Mouse (Mus musculus): ENCODE measurements around the gene Cd164l2.

The Cd164l2 gene

DNA sequence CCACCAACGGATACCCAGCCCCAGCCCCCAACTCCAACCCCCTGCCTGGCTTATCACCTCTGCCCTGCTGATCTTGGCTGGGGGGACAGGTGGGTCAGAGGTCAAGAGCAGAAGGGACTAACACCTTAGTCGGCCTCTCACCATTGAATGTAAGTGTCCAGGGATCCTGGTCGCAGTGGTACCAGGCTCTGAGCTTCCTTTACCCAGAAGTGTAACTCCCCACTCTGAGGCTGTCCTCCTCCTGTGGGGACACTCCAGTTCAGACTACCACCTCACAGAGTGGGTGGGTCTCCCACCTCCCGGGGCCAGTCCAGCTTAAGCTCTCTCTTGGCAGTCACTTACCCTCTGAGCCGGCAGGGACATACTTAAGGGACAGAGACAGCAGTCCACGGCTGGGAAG is 43.5 kb downstream of the Cd164l2 start:
- DNase-seq (ENCODE audit: low read depth, low spot score): no peak

DNA sequence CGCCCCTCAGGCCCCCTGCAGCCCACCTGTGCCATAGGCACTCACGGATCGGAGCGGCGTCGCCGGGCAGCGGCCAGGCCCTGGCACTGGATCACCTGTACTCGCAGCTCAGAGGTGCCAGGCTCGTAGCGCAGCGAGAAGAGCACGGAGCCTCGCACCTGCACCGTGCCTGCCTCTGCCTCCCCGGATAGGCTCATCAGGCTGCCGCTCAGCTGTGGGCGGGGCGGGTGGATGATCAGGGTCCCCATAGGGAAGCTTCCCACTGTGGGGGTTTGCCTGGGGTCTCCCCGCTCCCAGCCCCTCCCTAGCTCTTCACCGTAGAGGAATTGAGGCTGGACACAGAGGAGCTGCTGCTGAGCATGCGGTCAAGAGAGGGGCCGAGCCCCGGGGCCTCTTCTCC is 44.9 kb downstream of the Cd164l2 start:
- DNase-seq (ENCODE audit: low read depth, low spot score): peak; percentile 56

DNA sequence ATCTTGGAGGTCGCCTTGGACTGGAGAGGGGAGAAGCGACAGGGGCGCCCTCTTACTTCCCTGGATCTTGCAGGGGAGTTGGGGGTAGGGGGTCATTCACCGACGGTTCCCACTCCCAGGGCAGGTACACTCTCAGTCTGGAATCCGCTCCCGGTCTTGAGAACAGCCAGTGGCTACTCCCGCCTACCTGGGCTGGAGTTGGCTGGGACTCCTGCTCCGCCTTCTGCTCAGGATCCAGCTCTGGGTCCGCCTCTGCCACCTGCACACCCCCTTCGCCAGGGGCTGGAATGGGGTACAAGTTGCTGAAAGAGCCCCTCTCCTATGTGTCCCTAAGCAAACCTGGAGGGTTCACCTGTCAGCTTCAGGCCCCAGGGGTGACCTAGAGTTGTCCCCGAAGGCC is 45.3 kb downstream of the Cd164l2 start:
- peak; percentile 31 for DNase-seq (ENCODE audit: low read depth, low spot score)

DNA sequence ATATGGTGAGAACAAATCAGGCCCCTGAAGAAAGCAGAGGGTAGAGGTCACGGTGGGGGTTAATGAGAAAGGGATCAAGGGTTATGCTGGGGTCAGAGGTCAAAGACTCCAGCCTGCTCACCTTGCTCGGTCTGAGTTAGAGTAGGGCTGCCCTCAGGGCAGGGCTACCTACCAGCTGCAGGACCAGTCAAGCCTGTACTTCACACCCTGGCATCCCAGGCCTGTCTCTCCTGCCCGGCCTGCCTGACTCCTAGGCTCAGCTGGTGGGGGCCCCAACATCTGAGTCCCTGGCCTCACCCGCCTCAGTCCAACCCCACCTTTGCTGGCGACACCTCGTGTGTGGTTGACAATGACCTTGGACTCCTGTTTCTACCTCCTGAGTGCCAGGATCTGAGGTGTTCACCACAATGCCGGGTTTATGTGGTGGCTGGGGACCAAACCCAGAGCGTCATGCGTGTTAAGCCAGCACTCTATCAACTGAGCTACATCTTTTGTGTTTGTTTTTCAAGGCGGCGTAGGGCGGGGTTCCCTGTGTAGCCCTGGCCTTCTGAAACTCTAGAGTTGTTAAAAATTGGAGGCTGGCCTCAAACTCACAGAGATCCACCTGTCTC is 46.0 kb downstream of the Cd164l2 start:
- peak; percentile 23 for DNase-seq (ENCODE audit: low read depth, low spot score)

DNA sequence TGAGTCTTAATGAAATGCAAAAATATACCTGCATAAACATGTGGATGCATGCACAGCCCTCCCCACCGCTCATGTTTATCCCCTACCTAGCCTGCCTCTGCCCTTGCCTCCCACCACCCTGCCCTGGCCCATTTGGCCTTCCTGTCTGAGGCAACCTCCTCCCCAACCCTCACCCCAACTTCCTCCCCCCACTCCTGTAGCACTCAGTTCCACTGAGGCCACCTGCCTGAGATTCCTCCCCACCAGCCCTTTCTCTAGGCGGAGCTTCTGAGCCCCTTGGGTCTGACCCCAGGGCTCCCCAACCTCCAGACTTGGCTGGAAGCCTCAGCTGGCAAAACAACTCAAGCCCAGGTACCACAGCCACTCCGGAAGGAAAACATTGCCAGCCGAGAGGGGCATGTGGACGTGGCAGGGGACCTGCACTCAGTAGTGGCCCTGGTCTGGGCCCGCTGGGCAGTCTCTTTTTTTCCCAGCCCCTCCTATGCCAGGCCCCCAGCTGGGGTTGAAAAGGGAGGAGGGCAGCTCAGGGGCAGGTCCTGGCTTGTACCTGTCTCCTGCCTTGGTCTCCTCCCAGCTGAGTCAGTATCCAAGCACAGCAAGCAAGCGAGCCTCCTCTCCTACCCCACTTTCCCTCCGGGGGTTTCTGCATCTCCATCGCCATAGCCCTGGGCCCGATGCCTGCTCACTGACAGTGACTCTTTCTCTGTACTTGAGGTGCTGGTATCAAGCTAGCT is 49.9 kb downstream of the Cd164l2 start:
- DNase-seq (ENCODE audit: low read depth, low spot score): no peak

DNA sequence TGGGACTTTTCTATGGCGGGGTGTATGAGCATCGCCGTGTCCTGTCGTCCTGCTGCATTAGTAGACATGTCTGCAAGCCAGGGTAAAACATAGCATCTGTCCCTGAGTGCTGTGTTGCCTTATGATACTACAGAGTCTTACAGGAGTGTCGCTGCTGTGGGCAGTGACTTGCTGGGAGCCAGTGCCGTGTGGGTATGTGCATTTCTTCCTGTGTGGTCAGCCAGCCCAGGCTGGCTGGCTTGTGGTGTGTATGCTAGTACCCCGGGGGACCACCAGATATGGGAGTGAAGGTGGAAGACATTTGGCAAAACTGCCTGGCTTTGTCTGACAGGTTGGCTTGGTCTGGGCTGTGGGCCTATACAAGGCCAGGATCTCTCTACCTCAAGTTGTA is 50.4 kb downstream of the Cd164l2 start:
- DNase-seq (ENCODE audit: low read depth, low spot score): no peak

DNA sequence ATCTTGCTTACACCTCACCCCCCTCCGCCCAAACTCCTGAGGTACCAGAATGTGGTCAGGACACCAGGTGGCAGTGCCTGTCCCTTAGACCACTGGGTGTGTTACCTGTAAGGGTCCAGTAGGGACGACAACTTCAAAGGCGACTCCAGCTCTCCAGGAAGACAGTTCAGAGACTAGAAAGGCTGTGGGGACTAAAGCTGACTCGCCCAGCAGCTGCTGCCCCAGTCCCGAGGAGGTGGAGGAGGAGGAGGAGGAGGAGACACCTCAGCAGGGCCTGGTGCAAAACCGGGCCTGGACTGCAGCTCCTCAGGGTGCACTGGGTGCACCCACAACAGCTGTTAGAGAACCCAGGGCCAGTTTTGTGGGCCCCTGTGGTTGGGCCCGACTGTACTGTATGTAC is 51.0 kb downstream of the Cd164l2 start, which contains the start of gene Sytl1:
Gene Sytl1, minus strand, starts transcription at position 232 of the 400 bp plus-strand sequence.
- DNase-seq (ENCODE audit: low read depth, low spot score): peak; percentile 21

DNA sequence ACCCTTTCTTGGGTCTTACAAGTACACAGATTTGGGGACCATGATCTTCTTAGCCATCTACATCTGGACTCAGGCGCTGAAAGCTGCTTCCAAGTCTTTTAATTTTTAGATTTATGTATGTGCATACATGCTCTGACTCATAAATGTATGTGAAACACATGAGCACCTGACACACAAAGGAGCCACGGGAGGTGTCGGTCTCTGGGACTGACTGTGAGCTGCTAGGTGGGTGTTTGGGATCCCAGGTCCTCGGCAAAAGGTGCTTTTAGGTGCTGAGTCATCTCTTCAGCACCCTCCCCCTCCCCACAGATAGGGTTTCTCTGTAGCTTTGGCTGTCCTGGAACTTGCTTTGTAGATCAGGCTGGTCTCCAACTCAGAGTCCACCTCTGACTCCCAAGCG is 51.8 kb downstream of the Cd164l2 start:
- DNase-seq (ENCODE audit: low read depth, low spot score): no peak

DNA sequence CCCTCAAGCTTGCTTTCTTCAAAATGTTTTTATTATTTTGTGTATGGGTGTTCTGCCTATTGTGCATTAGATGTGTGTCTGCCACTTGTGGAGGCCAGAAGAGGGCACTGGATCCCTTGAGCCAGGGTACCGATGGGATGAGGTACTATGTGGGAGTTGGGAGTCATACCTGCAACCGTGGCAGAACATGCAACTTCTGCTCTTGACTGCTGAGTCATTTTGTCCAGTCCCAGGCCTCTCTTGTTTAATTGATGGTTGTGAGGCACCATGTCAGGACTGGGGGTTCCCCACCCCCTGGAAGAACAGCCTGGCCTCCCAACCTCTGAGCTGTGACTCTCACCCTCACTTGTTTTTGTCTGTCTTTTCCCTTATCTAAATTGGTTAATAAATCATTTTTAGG is 52.6 kb downstream of the Cd164l2 start:
- DNase-seq (ENCODE audit: low read depth, low spot score): no peak

DNA sequence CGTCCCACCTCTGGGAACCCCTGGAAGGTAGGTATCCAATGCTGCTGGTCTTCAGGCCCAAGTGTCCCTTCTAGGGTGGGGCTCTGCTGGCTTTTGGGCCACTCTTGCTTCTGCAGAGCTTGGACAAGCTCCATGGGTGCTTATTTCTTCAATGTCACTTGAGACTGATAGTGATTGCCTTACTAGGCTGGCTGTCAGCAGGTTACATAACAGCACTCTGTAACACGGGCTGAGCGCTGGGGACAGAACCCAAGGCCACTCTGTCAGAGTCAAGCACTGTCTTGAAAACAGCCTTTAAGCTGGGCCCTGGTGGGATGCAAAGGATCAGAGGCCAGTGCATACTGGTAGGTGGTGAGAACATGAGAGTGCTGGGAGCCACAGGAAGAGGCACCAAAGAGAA is 53.4 kb downstream of the Cd164l2 start:
- no peak for DNase-seq (ENCODE audit: low read depth, low spot score)

DNA sequence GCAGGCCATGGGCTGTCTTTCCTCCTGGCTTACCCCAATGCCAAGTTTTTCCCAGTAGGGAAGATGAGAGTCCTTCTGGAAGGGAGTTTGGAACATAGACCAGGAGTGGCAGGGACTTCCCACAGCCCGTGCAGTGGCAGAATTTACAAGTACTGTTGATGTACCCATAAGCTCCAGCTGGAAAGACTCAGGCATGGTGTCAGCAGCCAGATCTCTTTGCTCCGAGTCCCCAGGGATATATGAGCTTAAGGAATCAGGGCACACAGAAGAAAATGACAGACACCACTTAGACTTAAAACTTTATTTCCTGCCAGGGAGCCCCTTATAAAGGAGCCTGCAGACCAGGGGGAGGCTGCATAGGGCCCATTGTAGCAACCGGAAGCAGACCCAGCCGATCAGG is 53.8 kb downstream of the Cd164l2 start:
- DNase-seq (ENCODE audit: low read depth, low spot score): no peak

DNA sequence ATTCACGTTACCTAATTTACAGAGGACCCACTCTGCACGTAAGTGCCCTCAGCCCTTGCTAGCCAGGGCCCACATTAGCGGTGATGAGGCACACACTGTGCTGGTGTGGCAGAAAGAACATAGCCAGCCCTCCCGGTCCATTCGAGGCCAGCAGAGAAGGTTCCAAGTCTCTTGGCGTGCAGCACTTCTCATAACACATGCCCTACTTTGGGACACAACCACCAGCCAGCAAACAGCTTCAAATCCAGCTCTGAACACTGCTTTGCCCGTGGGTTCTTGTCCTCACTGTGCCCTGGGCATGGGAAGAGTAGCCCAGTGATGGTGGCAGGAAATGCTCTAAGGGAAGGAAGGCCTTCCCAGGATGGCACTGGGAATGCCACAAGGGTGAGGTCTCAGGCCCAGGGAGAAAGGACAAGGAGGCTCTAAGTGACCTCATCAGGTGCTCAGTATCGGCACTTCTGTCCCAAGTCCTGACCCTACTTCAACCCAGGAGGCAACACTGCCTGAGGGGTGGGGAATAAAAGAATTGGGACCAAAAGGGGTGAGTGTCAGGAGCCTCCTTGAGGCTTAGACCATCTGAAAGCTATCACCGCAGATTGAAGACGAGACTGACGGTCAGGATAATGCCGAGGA is 54.4 kb downstream of the Cd164l2 start:
- no peak for DNase-seq (ENCODE audit: low read depth, low spot score)

DNA sequence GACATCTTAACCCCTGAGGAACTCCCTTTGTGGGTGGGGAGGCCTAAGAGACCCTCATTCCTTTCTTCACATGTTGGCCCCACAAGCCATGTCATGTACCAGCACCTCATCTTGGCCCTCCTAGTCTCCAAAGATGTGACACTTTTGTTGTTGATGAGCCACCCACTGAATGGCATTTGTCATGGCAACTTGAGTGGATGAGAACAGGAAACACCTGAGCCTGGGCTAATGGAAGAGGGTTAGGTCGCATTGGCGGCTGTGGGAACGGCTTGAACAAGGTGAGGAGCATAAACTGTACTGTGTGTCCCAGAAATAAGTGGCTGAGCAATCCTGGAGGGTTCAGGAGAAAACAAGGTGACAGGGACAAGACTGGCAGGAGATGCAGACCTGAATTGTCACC is 57.0 kb downstream of the Cd164l2 start:
- no peak for DNase-seq (ENCODE audit: low read depth, low spot score)

DNA sequence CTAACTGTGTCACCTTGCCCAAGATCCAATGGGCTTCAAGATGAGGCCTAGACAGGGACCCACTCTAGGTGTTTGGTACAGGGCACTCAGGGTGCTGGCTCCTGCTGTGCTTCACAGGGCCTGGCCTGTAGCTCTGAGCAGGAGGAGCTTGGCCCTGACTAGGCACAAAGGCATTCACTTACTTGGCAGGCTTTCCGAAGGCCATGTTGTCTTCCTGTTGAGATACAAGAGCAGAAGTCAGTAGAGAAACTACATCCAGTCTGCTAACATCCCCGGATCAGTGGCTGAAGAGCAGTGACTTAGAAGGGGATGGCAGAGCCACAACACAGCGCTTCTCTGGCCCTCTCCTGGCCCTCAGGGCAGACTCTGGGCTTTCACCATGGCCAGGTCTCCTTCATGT is 57.7 kb downstream of the Cd164l2 start:
- DNase-seq (ENCODE audit: low read depth, low spot score): no peak

DNA sequence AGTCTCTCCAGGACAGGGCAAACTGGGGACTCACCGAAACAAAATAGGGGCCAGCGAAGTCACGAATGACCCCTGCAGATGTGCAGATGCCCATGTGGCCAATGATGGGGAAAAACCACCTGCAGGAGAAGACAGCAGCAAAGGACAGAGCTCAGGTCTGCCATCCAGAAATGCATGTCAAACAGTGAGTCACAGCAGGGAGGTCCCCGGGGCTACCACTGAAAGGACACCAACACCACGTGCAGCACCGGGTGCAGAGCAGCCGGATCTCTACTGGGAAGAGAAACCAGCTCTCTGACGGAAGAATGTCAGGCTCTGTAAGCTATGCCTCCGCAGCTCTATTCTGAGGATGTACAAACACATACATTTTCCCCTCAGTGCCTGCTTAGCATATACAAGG is 59.0 kb downstream of the Cd164l2 start:
- DNase-seq (ENCODE audit: low read depth, low spot score): no peak
